Mouse (Mus musculus): ENCODE results near the gene Adgrg3. TPM values are rescaled to one million over a fixed set of nuclear protein-coding genes. Genes with fewer than 3 reads are reported as not detected.

The Adgrg3 gene
- total and polyA plus RNA-seq, 3 experiments = not detected

GRCm38 (mm10) chr8:94992996-94993724, 24.3 kb upstream of the Adgrg3 start:
- no peak for DNase-seq (ENCODE audit: extremely low read depth)
- no peak overlapping the region for H3K9ac ChIP-seq (ENCODE audit: insufficient read depth, low read depth)
- peaks cover 3 to 34% of the 10 kb centered on the region in 2 experiments; a peak in 3 of 4 replicates for H3K4me1 ChIP-seq (ENCODE audit: control insufficient read depth in 1 of 2, insufficient read depth in 2 of 2)
- H3K27me3 ChIP-seq (replicated peaks) = peaks cover 55% of the 10 kb centered on the region
- no peaks in the 10 kb centered on the region for H3K79me2 ChIP-seq (replicated peaks; ENCODE audit: control insufficient read depth, extremely low read depth, insufficient read depth, poor library complexity, severe bottlenecking)
- TF ChIP-seq RCOR1 (conservative IDR thresholded peaks at IDR 0.05; ENCODE audit: low read depth, low read length) (no peak), UBTF (IDR thresholded peaks at IDR 0.05; ENCODE audit: low read depth, low read length) (no peak), POLR2AphosphoS2 (IDR thresholded peaks at IDR 0.05; ENCODE audit: low read depth, low read length) (no peak), ELF1 (IDR thresholded peaks at IDR 0.05; ENCODE audit: low read depth, low read length) (no peak), ETS1 (conservative IDR thresholded peaks at IDR 0.05; ENCODE audit: low read depth, low read length) (no peak), USF1 (IDR thresholded peaks at IDR 0.05; ENCODE audit: low read depth, low read length) (no peak), CHD2 (IDR thresholded peaks at IDR 0.05; ENCODE audit: low read length) (no peak), SIN3A (IDR thresholded peaks at IDR 0.05; ENCODE audit: low read length) (no peak), MYC (IDR thresholded peaks at IDR 0.05; ENCODE audit: low read depth, low read length) (no peak), JUN (IDR thresholded peaks at IDR 0.05; ENCODE audit: insufficient read depth, low read depth, low read length) (no peak), GABPA (IDR thresholded peaks at IDR 0.05; ENCODE audit: insufficient replicate concordance, low read depth, low read length) (no peak), HCFC1 (IDR thresholded peaks at IDR 0.05; ENCODE audit: low read depth, low read length) (no peak), ZMIZ1 (IDR thresholded peaks at IDR 0.05; ENCODE audit: low read depth, low read length) (no peak), NELFE (IDR thresholded peaks at IDR 0.05; ENCODE audit: low read depth, low read length) (no peak), POLR2A (IDR thresholded peaks at IDR 0.05; ENCODE audit: low read depth, low read length) (no peak), MAX (IDR thresholded peaks at IDR 0.05; ENCODE audit: low read length) (no peak), SMC3 (IDR thresholded peaks at IDR 0.05; ENCODE audit: low read depth, low read length) (no peak), JUND (conservative IDR thresholded peaks at IDR 0.05; ENCODE audit: low read depth, low read length) (no peak), EP300 (IDR thresholded peaks at IDR 0.05; ENCODE audit: low read length) (no peak)
- no peaks in the 10 kb centered on the region for H3K9me3 ChIP-seq (replicated peaks; ENCODE audit: low read length)
- H3K4me2 ChIP-seq (ENCODE audit: insufficient read depth, low read depth, poor library complexity, severe bottlenecking) = no peak overlapping the region
- no peaks in the 10 kb centered on the region for H3K36me3 ChIP-seq (replicated peaks in 1 of 2; ENCODE audit: control insufficient read depth in 1 of 2, insufficient read depth in 1 of 2, low read length in 1 of 2)
- in situ Hi-C loops (cut with MboI; ENCODE audit: low pct_ligation_motif_present, low pct_unique_long_range_greater_than_20kb, low sequenced_read_pairs) = no loop called here
- H3K4me3 ChIP-seq (replicated peaks in 1 of 3; ENCODE audit: low read depth in 2 of 3, low read length in 2 of 3, poor library complexity in 1 of 3) = no peak overlapping the region
- dilution Hi-C loops (cut with MboI; ENCODE audit: extremely low pct_ligation_motif_present, extremely low pct_unique_long_range_greater_than_20kb, low sequenced_read_pairs) = no loop called here
- H3K27ac ChIP-seq (ENCODE audit: insufficient read depth, low read depth) = no peak overlapping the region

- dilution Hi-C loops (cut with MboI; ENCODE audit: extremely low pct_ligation_motif_present, extremely low pct_unique_long_range_greater_than_20kb, low sequenced_read_pairs) = no loop called here
- Histone ChIP-seq H3K27me3 (replicated peaks) (peaks cover 62% of the 10 kb centered on the region), H3K36me3 (replicated peaks in 1 of 2; ENCODE audit: control insufficient read depth in 1 of 2, insufficient read depth in 1 of 2, low read length in 1 of 2) (no peaks in the 10 kb centered on the region), H3K9me3 (replicated peaks; ENCODE audit: low read length) (no peaks in the 10 kb centered on the region), H3K27ac (ENCODE audit: insufficient read depth, low read depth) (no peak overlapping the region), H3K4me3 (replicated peaks in 1 of 3; ENCODE audit: low read depth in 2 of 3, low read length in 2 of 3, poor library complexity in 1 of 3) (no peak overlapping the region), H3K9ac (ENCODE audit: insufficient read depth, low read depth) (no peak overlapping the region), H3K79me2 (replicated peaks; ENCODE audit: control insufficient read depth, extremely low read depth, insufficient read depth, poor library complexity, severe bottlenecking) (no peaks in the 10 kb centered on the region), H3K4me2 (ENCODE audit: insufficient read depth, low read depth, poor library complexity, severe bottlenecking) (no peak overlapping the region), H3K4me1 (ENCODE audit: control insufficient read depth in 1 of 2, insufficient read depth in 2 of 2) (peaks cover 0 to 26% of the 10 kb centered on the region in 2 experiments; a peak in 2 of 4 replicates)
- no peak for DNase-seq (ENCODE audit: extremely low read depth)
- in situ Hi-C loops (cut with MboI; ENCODE audit: low pct_ligation_motif_present, low pct_unique_long_range_greater_than_20kb, low sequenced_read_pairs) = no loop called here
- TF ChIP-seq POLR2A (IDR thresholded peaks at IDR 0.05; ENCODE audit: low read depth, low read length) (no peak), EP300 (IDR thresholded peaks at IDR 0.05; ENCODE audit: low read length) (no peak)
Measured at GRCm38 (mm10) chr8:94994006-94994405, 23.5 kb upstream of the Adgrg3 start.
